Mouse (Mus musculus) small intestine, adult 2 months (tissue): Measurements from ENCODE around the gene Uchl5. TPM values are rescaled to one million over a fixed set of nuclear protein-coding genes. Genes with fewer than 3 reads are reported as not detected.

Source experiments
- H3K27ac ChIP-seq: fragments of 200-500 bp; 2 replicates; pipeline ENCODE4 v1.5.1; 2012; ENCODE audit warnings: low read depth, low read length, control low read depth, inconsistent platforms; ENCODE audit not compliant: insufficient read depth
- H3K27me3 ChIP-seq: fragments of 200-500 bp; 2 replicates; pipeline ENCODE4 v1.6.1; 2012; ENCODE audit warnings: mild to moderate bottlenecking, moderate library complexity, low read length, inconsistent platforms; ENCODE audit not compliant: control insufficient read depth, insufficient read depth
- H3K36me3 ChIP-seq: fragments of 200-500 bp; 2 replicates; pipeline ENCODE4 v1.6.1; 2012; ENCODE audit warnings: mild to moderate bottlenecking, low read length, control low read depth, inconsistent platforms; ENCODE audit not compliant: control insufficient read depth, insufficient read depth
- H3K4me1 ChIP-seq: fragments of 200-500 bp; 2 replicates; pipeline ENCODE4 v1.6.1; 2012; ENCODE audit warnings: low read length, inconsistent platforms, mixed read lengths; ENCODE audit not compliant: control insufficient read depth, insufficient read depth, insufficient read length
- H3K4me3 ChIP-seq: fragments of 200-500 bp; 2 replicates; pipeline ENCODE4 v1.5.1; 2012; ENCODE audit warnings: low read depth, mild to moderate bottlenecking, control low read depth, inconsistent platforms, low read length, moderate library complexity
- CTCF ChIP-seq: fragments of 200-500 bp; IDR thresholded peaks from 2 replicates; pipeline ENCODE4 v1.5.1; 2012; ENCODE audit warnings: low read depth, mild to moderate bottlenecking, control low read depth, inconsistent platforms, low read length, moderate library complexity, mixed read lengths; ENCODE audit not compliant: insufficient replicate concordance, insufficient read length; ENCODE audit errors: extremely low read depth
- POLR2A ChIP-seq: fragments of 200-500 bp; IDR thresholded peaks from 2 replicates; pipeline ENCODE4 v1.6.1; 2012; ENCODE audit warnings: low read depth, mild to moderate bottlenecking, control low read depth, inconsistent platforms, low read length, moderate library complexity
- WGBS: fragments of 180-500 bp; shearing (Covaris S2); methylation state at CpG from one replicate; pipeline ENCODE4 v1.1.7; 2018; 5-methylcytosine and 5-hydroxymethylcytosine counted together
- polyA plus RNA-seq: library from polyadenylated mRNA; depleted of rRNA; stranded (reverse); fragments of >200 nt; gene quantifications from 2 replicates; pipeline ENCODE4 v1.2.3, GENCODE M21; 2012; rRNA removed

Uchl5 gene
- polyA plus RNA-seq, 1 experiment = 2.9 TPM

- TF ChIP-seq POLR2A = no peak
- no peak for TF ChIP-seq CTCF
- WGBS = 65% methylated on average over 7 of the region's 7 CpGs
Observed at GRCm38 (mm10) chr1:143836363-143837182, 59.5 kb downstream of the Uchl5 start.

GRCm38 (mm10) chr1:143837681-143838080, 60.6 kb downstream of the Uchl5 start:
- Histone ChIP-seq H3K4me3 (no peak overlapping the region), H3K36me3 (no peaks in the 10 kb centered on the region), H3K27me3 (no peaks in the 10 kb centered on the region), H3K4me1 (no peaks in the 10 kb centered on the region), H3K27ac (no peak overlapping the region)
- 89% methylated on average over 4 of the region's 4 CpGs for WGBS
- TF ChIP-seq POLR2A (no peak), CTCF (no peak)

More at GRCm38 (mm10) chr1:143836363-143837182, 59.5 kb downstream of the Uchl5 start:
- no peak overlapping the region for H3K27ac ChIP-seq
- H3K4me1 ChIP-seq = no peaks in the 10 kb centered on the region
- no peaks in the 10 kb centered on the region for H3K27me3 ChIP-seq
- no peaks in the 10 kb centered on the region for H3K36me3 ChIP-seq
- no peak overlapping the region for H3K4me3 ChIP-seq

GRCm38 (mm10) chr1:143838896-143839410, 61.9 kb downstream of the Uchl5 start:
- Histone ChIP-seq H3K4me3 (no peak overlapping the region), H3K4me1 (no peaks in the 10 kb centered on the region), H3K36me3 (no peaks in the 10 kb centered on the region), H3K27ac (no peak overlapping the region), H3K27me3 (no peaks in the 10 kb centered on the region)
- 54% methylated on average over 2 of the region's 2 CpGs for WGBS
- TF ChIP-seq POLR2A (no peak), CTCF (no peak)

- no peaks in the 10 kb centered on the region for H3K27me3 ChIP-seq
- H3K27ac ChIP-seq = no peak overlapping the region
- H3K36me3 ChIP-seq = no peaks in the 10 kb centered on the region
- no peak for TF ChIP-seq CTCF
- TF ChIP-seq POLR2A = no peak
- WGBS = 58% methylated on average over 4 of the region's 4 CpGs
- H3K4me1 ChIP-seq = no peaks in the 10 kb centered on the region
- no peak overlapping the region for H3K4me3 ChIP-seq
Observed at GRCm38 (mm10) chr1:143852329-143852728, 75.3 kb downstream of the Uchl5 start.

- Histone ChIP-seq H3K27ac (no peak overlapping the region), H3K4me1 (no peaks in the 10 kb centered on the region), H3K27me3 (no peaks in the 10 kb centered on the region), H3K36me3 (no peaks in the 10 kb centered on the region), H3K4me3 (no peak overlapping the region)
- TF ChIP-seq CTCF = no peak
- TF ChIP-seq POLR2A = no peak
- 79% methylated on average over 2 of the region's 2 CpGs for WGBS
Observed at GRCm38 (mm10) chr1:143852779-143853358, 75.8 kb downstream of the Uchl5 start.

- no peaks in the 10 kb centered on the region for H3K36me3 ChIP-seq
- TF ChIP-seq CTCF = no peak
- TF ChIP-seq POLR2A = no peak
- 74% methylated on average over 8 of the region's 8 CpGs for WGBS
Observed at GRCm38 (mm10) chr1:143853691-143854115, 76.6 kb downstream of the Uchl5 start.

GRCm38 (mm10) chr1:143855706-143856105, 78.6 kb downstream of the Uchl5 start:
- no peaks in the 10 kb centered on the region for H3K27me3 ChIP-seq
- TF ChIP-seq POLR2A = no peak
- no peak for TF ChIP-seq CTCF
- no peaks in the 10 kb centered on the region for H3K4me1 ChIP-seq
- H3K36me3 ChIP-seq = no peaks in the 10 kb centered on the region
- no peak overlapping the region for H3K27ac ChIP-seq
- 72% methylated on average over 5 of the region's 5 CpGs for WGBS
- H3K4me3 ChIP-seq = no peak overlapping the region

More at GRCm38 (mm10) chr1:143853691-143854115, 76.6 kb downstream of the Uchl5 start:
- Histone ChIP-seq H3K4me3 (no peak overlapping the region), H3K4me1 (no peaks in the 10 kb centered on the region), H3K27ac (no peak overlapping the region), H3K27me3 (no peaks in the 10 kb centered on the region)

Other genes with a start within 250 kb of the Uchl5 start
- gene B3galt2, start 136.6 kb upstream of the Uchl5 start, polyA plus RNA-seq = not detected in 2 replicates
- 0.18 and 0.44 TPM in 2 replicates for gene Cdc73, start 74.4 kb upstream of the Uchl5 start, polyA plus RNA-seq
- 4.7 and 14.8 TPM in 2 replicates for gene Glrx2, start 60.9 kb upstream of the Uchl5 start, polyA plus RNA-seq
- 0.08 and 0.13 TPM in 2 replicates for gene Trove2, start 204 bp upstream of the Uchl5 start, polyA plus RNA-seq
- gene Rgs2, start 226.9 kb downstream of the Uchl5 start, polyA plus RNA-seq = 0.60 and 1.6 TPM in 2 replicates